Mouse (Mus musculus) thymus, adult 2 months (tissue): ENCODE results near the gene Cdk9. TPM values are rescaled to one million over a fixed set of nuclear protein-coding genes. Genes with fewer than 3 reads are reported as not detected.

Experiments
- DNase-seq: peaks from one replicate; pipeline ENCODE4 v3.0.0; 2021
- H3K27ac ChIP-seq: fragments of 200-500 bp; 2 replicates; pipeline ENCODE4 v1.5.1; 2012; ENCODE audit warnings: low read length, control low read depth; ENCODE audit not compliant: control insufficient read depth, insufficient read depth
- H3K27me3 ChIP-seq: fragments of 200-500 bp; 2 replicates; pipeline ENCODE4 v1.6.1; 2012; ENCODE audit warnings: mild to moderate bottlenecking, low read length, moderate library complexity, mixed read lengths; ENCODE audit not compliant: control insufficient read depth, insufficient read depth
- H3K36me3 ChIP-seq: fragments of 200-500 bp; 2 replicates; pipeline ENCODE4 v1.6.1; 2012; ENCODE audit warnings: mild to moderate bottlenecking, low read length, moderate library complexity; ENCODE audit not compliant: control insufficient read depth, insufficient read depth
- H3K4me1 ChIP-seq: fragments of 200-500 bp; replicated peaks from 2 replicates; pipeline ENCODE4 v1.6.1; 2012; ENCODE audit warnings: low read length; ENCODE audit not compliant: control insufficient read depth, insufficient read depth
- H3K4me3 ChIP-seq: fragments of 200-500 bp; 2 replicates; pipeline ENCODE4 v1.5.1; 2012; ENCODE audit warnings: mild to moderate bottlenecking, low read length, control low read depth, moderate library complexity; ENCODE audit not compliant: control insufficient read depth, insufficient read depth
- CTCF ChIP-seq: fragments of 200-500 bp; IDR thresholded peaks from 2 replicates; pipeline ENCODE4 v1.5.1; 2012; ENCODE audit warnings: mild to moderate bottlenecking, control low read depth, low read length, moderate library complexity, borderline replicate concordance; ENCODE audit not compliant: control insufficient read depth, poor library complexity, insufficient read depth; ENCODE audit errors: extremely low read depth
- POLR2A ChIP-seq: fragments of 200-500 bp; IDR thresholded peaks from 2 replicates; pipeline ENCODE4 v1.6.1; 2012; ENCODE audit warnings: mild to moderate bottlenecking, low read length, control low read depth, moderate library complexity; ENCODE audit not compliant: control insufficient read depth, poor library complexity, insufficient read depth; ENCODE audit errors: extremely low read depth
- WGBS: fragments of 180-500 bp; shearing (Covaris S2); methylation state at CpG from one replicate; pipeline ENCODE4 v1.1.7; 2018; 5-methylcytosine and 5-hydroxymethylcytosine counted together
- polyA plus RNA-seq: library from polyadenylated mRNA; depleted of rRNA; stranded (reverse); fragments of >200 nt; gene quantifications from 2 replicates; pipeline ENCODE4 v1.2.3, GENCODE M21; 2012

Gene Cdk9
- polyA plus RNA-seq, 1 experiment = 239 TPM

- H3K27me3 ChIP-seq = no peaks in the 10 kb centered on the region
- H3K27ac ChIP-seq = no peak overlapping the region
- no peak overlapping the region for H3K4me3 ChIP-seq
- WGBS = 31% methylated on average over 5 of the region's 5 CpGs
- no peaks in the 10 kb centered on the region for H3K36me3 ChIP-seq
- TF ChIP-seq POLR2A (no peak), CTCF (peak; percentile 97)
- DNase-seq = peak; percentile 89
- peaks cover 23% of the 10 kb centered on the region for H3K4me1 ChIP-seq
Measured at GRCm38 (mm10) chr2:32689420-32689819, 23.5 kb downstream of the Cdk9 start.

GRCm38 (mm10) chr2:32687562-32687961, 25.3 kb downstream of the Cdk9 start:
- H3K36me3 ChIP-seq = no peaks in the 10 kb centered on the region
- 96% methylated on average over 8 of the region's 8 CpGs for WGBS

GRCm38 (mm10) chr2:32686640-32687039, 26.2 kb downstream of the Cdk9 start:
- TF ChIP-seq POLR2A = no peak
- H3K27ac ChIP-seq = no peak overlapping the region
- H3K4me3 ChIP-seq = no peak overlapping the region
- WGBS = 91% methylated on average over 6 of the region's 6 CpGs
- no peaks in the 10 kb centered on the region for H3K27me3 ChIP-seq
- H3K4me1 ChIP-seq = peaks cover 14% of the 10 kb centered on the region
- DNase-seq = no peak
- H3K36me3 ChIP-seq = no peaks in the 10 kb centered on the region

More at GRCm38 (mm10) chr2:32687562-32687961, 25.3 kb downstream of the Cdk9 start:
- Histone ChIP-seq H3K4me1 (peaks cover 14% of the 10 kb centered on the region), H3K4me3 (no peak overlapping the region), H3K27me3 (no peaks in the 10 kb centered on the region), H3K27ac (no peak overlapping the region)
- no peak for TF ChIP-seq POLR2A
- TF ChIP-seq CTCF = no peak
- no peak for DNase-seq

- Histone ChIP-seq H3K4me1 (peaks cover 14% of the 10 kb centered on the region), H3K4me3 (no peak overlapping the region), H3K27ac (no peak overlapping the region), H3K27me3 (no peaks in the 10 kb centered on the region), H3K36me3 (no peaks in the 10 kb centered on the region)
- no peak for DNase-seq
- 100% methylated on average over 3 of the region's 3 CpGs for WGBS
- TF ChIP-seq POLR2A (no peak), CTCF (no peak)
Measured at GRCm38 (mm10) chr2:32685807-32686206, 27.1 kb downstream of the Cdk9 start.

- H3K4me3 ChIP-seq = no peak overlapping the region
- H3K27ac ChIP-seq = no peak overlapping the region
- WGBS = 95% methylated on average over 15 of the region's 15 CpGs
- peaks cover 14% of the 10 kb centered on the region for H3K4me1 ChIP-seq
- no peaks in the 10 kb centered on the region for H3K36me3 ChIP-seq
- no peak for TF ChIP-seq CTCF
- no peak for TF ChIP-seq POLR2A
- no peaks in the 10 kb centered on the region for H3K27me3 ChIP-seq
- no peak for DNase-seq
Measured at GRCm38 (mm10) chr2:32684681-32685428, 28.0 kb downstream of the Cdk9 start.

GRCm38 (mm10) chr2:32683701-32684100, 29.2 kb downstream of the Cdk9 start:
- H3K27me3 ChIP-seq = no peaks in the 10 kb centered on the region
- no peaks in the 10 kb centered on the region for H3K36me3 ChIP-seq
- H3K27ac ChIP-seq = no peak overlapping the region
- H3K4me3 ChIP-seq = no peak overlapping the region
- 97% methylated on average over 10 of the region's 10 CpGs for WGBS
- TF ChIP-seq POLR2A = no peak
- TF ChIP-seq CTCF = no peak
- no peak for DNase-seq
- H3K4me1 ChIP-seq = peaks cover 14% of the 10 kb centered on the region
